Mouse (Mus musculus) NIH3T3 (cell line): ENCODE results near the gene Cdca3.
A peak's percentile ranks its signal among the peaks of the same experiment; 100 is the strongest.
"Not testable (repeated sequence)": the region's sequence is repeated elsewhere in the genome, so short reads cannot be mapped to it uniquely, and the experiment has no call there.

Experiments
- DNase-seq: peaks from one replicate; pipeline ENCODE4 v3.0.0-alpha.2; 2012; ENCODE audit warnings: low read depth

The Cdca3 gene

GRCm38 (mm10) chr6:124809052-124809774 is 20.1 kb upstream of the Cdca3 start:
- DNase-seq, result peak; percentile 96

GRCm38 (mm10) chr6:124809775-124810538 is 19.4 kb upstream of the Cdca3 start:
- no peak for DNase-seq

GRCm38 (mm10) chr6:124810566-124811402 is 18.6 kb upstream of the Cdca3 start:
- not testable (repeated sequence) for DNase-seq

- DNase-seq, result no peak
These were observed 18.0 kb upstream of the Cdca3 start for GRCm38 (mm10) chr6:124811403-124811665.

GRCm38 (mm10) chr6:124811701-124812560 is 17.4 kb upstream of the Cdca3 start:
- no peak for DNase-seq

GRCm38 (mm10) chr6:124812848-124813247 is 16.5 kb upstream of the Cdca3 start:
- DNase-seq, result no peak

GRCm38 (mm10) chr6:124813496-124813895 is 15.9 kb upstream of the Cdca3 start:
- DNase-seq, result peak; percentile 83

GRCm38 (mm10) chr6:124813933-124814332 is 15.4 kb upstream of the Cdca3 start, which contains the start of gene Tpi1:
Tpi1 (minus strand) TSS chr6:124814296.
- DNase-seq, result peak; percentile 97

GRCm38 (mm10) chr6:124814448-124814847 is 14.9 kb upstream of the Cdca3 start:
- DNase-seq, result no peak

- no peak for DNase-seq
These were observed 14.2 kb upstream of the Cdca3 start for GRCm38 (mm10) chr6:124814858-124815774.

- DNase-seq, result no peak
These were observed 12.7 kb upstream of the Cdca3 start for GRCm38 (mm10) chr6:124816611-124817010.

GRCm38 (mm10) chr6:124817125-124817524 is 12.2 kb upstream of the Cdca3 start:
- no peak for DNase-seq

- no peak for DNase-seq
These were observed 11.8 kb upstream of the Cdca3 start for GRCm38 (mm10) chr6:124817563-124817962.

GRCm38 (mm10) chr6:124817971-124818370 is 11.4 kb upstream of the Cdca3 start:
- no peak for DNase-seq

- DNase-seq, result no peak
These were observed 8.5 kb upstream of the Cdca3 start for GRCm38 (mm10) chr6:124820891-124821290.

- DNase-seq, result no peak
These were observed 7.3 kb upstream of the Cdca3 start for GRCm38 (mm10) chr6:124822049-124822448.

- DNase-seq, result peak; percentile 91
These were observed 1.2 kb upstream of the Cdca3 start for GRCm38 (mm10) chr6:124828101-124828592.

GRCm38 (mm10) chr6:124829799-124830700 is 703 bp downstream of the Cdca3 start:
- DNase-seq, result peak; percentile 96

GRCm38 (mm10) chr6:124831199-124831598 is 1.9 kb downstream of the Cdca3 start:
- DNase-seq, result not testable (repeated sequence)
